Mouse (Mus musculus) E14TG2a.4 (cell line): ENCODE measurements around the gene Vmn1r172.
"Not testable (repeated sequence)": the region's sequence is repeated elsewhere in the genome, so short reads cannot be mapped to it uniquely, and the experiment has no call there.

ENCODE experiments used
- H3K27me3 ChIP-seq: 2 replicates; pipeline ENCODE4 v1.6.1; 2014; ENCODE audit warnings: low read length, control low read depth; ENCODE audit not compliant: insufficient read depth
- H3K36me3 ChIP-seq: 2 replicates; pipeline ENCODE4 v1.6.1; 2014; ENCODE audit warnings: low read length, control low read depth; ENCODE audit not compliant: insufficient read depth
- H3K4me1 ChIP-seq: replicated peaks from 2 replicates; pipeline ENCODE4 v1.6.1; 2014; ENCODE audit warnings: low read depth, low read length, control low read depth
- H3K4me3 ChIP-seq: replicated peaks from 2 replicates; pipeline ENCODE4 v1.5.1; 2014; ENCODE audit warnings: mild to moderate bottlenecking, low read length
- H3K9me3 ChIP-seq: 2 replicates; pipeline ENCODE4 v1.6.1; 2014; ENCODE audit warnings: low read length, control low read depth
- CTCF ChIP-seq: conservative IDR thresholded peaks from 2 replicates; pipeline ENCODE4 v1.5.1; 2014; ENCODE audit warnings: low read length
- NANOG ChIP-seq: IDR thresholded peaks from 2 replicates; pipeline ENCODE4 v1.6.1; 2014; ENCODE audit warnings: borderline replicate concordance, low read length, mixed read lengths
- POU5F1 ChIP-seq: IDR thresholded peaks from 2 replicates; pipeline ENCODE4 v1.6.1; 2014; ENCODE audit warnings: low read length, borderline replicate concordance

The Vmn1r172 gene

GRCm38 (mm10) chr7:23658016-23658415, at the start of gene Vmn1r172:
Vmn1r172 (plus strand) TSS chr7:23658316.
- no peaks in the 10 kb centered on the region for H3K4me1 ChIP-seq
- H3K36me3 ChIP-seq = no peaks in the 10 kb centered on the region
- no peak within 1 kb of the TSS for H3K4me3 ChIP-seq
- TF ChIP-seq POU5F1 (no peak), CTCF (no peak), NANOG (no peak)
- no peaks in the 10 kb centered on the region for H3K27me3 ChIP-seq
- H3K9me3 ChIP-seq = no peaks in the 10 kb centered on the region

GRCm38 (mm10) chr7:23630422-23630821, 27.7 kb upstream of the Vmn1r172 start, which contains the start of gene Vmn1r171:
Vmn1r171 (plus strand) TSS chr7:23630722.
- no peaks in the 10 kb centered on the region for H3K27me3 ChIP-seq
- TF ChIP-seq POU5F1 = no peak
- TF ChIP-seq CTCF = no peak
- no peak for TF ChIP-seq NANOG
- H3K9me3 ChIP-seq = no peaks in the 10 kb centered on the region
- H3K36me3 ChIP-seq = no peaks in the 10 kb centered on the region
- H3K4me3 ChIP-seq = no peak within 1 kb of the TSS
- no peaks in the 10 kb centered on the region for H3K4me1 ChIP-seq

GRCm38 (mm10) chr7:23700403-23700802, 42.3 kb downstream of the Vmn1r172 start, which contains the start of gene Vmn1r173:
Vmn1r173 (plus strand) TSS chr7:23700703.
- not testable (repeated sequence) for H3K4me3 ChIP-seq, H3K4me1 ChIP-seq, H3K9me3 ChIP-seq, H3K36me3 ChIP-seq, H3K27me3 ChIP-seq
